11 mouse cellular contexts compared by ENCODE assay signal in the genomic region with DNA sequence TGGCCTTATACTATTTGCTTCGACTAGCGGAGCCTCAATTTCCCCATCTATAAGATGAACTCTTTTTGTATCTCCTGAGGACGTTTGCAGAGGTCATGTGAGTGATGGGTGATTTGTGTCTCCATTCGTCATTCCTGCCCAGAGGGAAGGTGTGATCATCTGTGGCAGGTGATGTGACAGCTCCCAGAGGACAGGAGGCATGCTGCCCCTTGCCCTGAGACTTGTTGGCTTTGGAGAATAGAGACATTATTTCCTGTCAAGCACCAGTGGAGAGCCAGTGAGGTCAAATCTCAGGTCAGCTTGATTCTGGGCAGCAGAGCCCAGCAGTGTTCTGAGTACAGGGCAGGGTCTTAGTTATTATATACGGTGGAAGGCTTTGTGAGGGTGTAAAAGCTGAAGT. TPM values are rescaled to one million over a fixed set of nuclear protein-coding genes. Genes with fewer than 3 reads are reported as not detected.
A peak's percentile ranks its signal among the peaks of the same experiment; 100 is the strongest.
DNase-seq lines count a peak whose midpoint lies in the region; ATAC-seq lines count a peak whose summit lies in the region.
"Had no signal": no experiment of that assay in that cellular context is flagged by ENCODE, and none has a peak within 500 bp of the region (broad histone marks: within the 10 kb centered on the region; RNA-seq: fewer than 3 reads in every experiment).

No protein-coding gene starts in this region.

- ATAC-seq in kidney, embryonic 16.5 days (ENCODE audit: low FRiP score, low TSS enrichment), result no peak
- ATAC-seq in intestine, embryonic 15.5 days, result no peak

- peak overlapping the region; percentile 75; the same call in 1 of the 2 replicates for H3K4me3 ChIP-seq in kidney, embryonic 16.5 days (ENCODE audit: low read length)
- peak overlapping the region; percentile 64 for H3K4me3 ChIP-seq in intestine, embryonic 15.5 days (replicated peaks)

- WGBS in kidney, embryonic 16.5 days, result 33% methylated on average over 5 of the region's 5 CpGs
- WGBS in intestine, embryonic 15.5 days, result 46% methylated on average over 5 of the region's 5 CpGs

- no peak overlapping the region for H3K27ac ChIP-seq in kidney, embryonic 16.5 days (ENCODE audit: low read length)
- H3K27ac ChIP-seq in intestine, embryonic 15.5 days, result no peak overlapping the region
- H3K27ac ChIP-seq: hindbrain, embryonic 14.5 days had no signal

- no peaks in the 10 kb centered on the region for H3K36me3 ChIP-seq in kidney, embryonic 16.5 days (ENCODE audit: insufficient read depth, low read length)
- no peaks in the 10 kb centered on the region for H3K36me3 ChIP-seq in intestine, embryonic 15.5 days

- H3K4me2 ChIP-seq in kidney, embryonic 16.5 days (replicated peaks; ENCODE audit: low read depth, low read length), result peak overlapping the region; percentile 100
- peak overlapping the region; percentile 97 for H3K4me2 ChIP-seq in intestine, embryonic 15.5 days (replicated peaks)

- H3K4me1 ChIP-seq in kidney, embryonic 16.5 days (ENCODE audit: insufficient read depth, low read length), result peaks cover 17% of the 10 kb centered on the region
- peaks cover 17% of the 10 kb centered on the region; the same call in 1 of the 2 replicates for H3K4me1 ChIP-seq in intestine, embryonic 15.5 days (replicated peaks)

- no peak overlapping the region for H3K9ac ChIP-seq in kidney, embryonic 16.5 days (replicated peaks; ENCODE audit: low read length)
- no peak overlapping the region for H3K9ac ChIP-seq in intestine, embryonic 15.5 days

- peak; percentile 21 for DNase-seq in embryo, embryonic 10.5 days (ENCODE audit: low spot score)
- no peak for DNase-seq in embryo, embryonic 9.5 days (ENCODE audit: extremely low spot score)
- no peak for DNase-seq in kidney, postnatal 4 days
- DNase-seq in neural tube, embryonic 10.5 days (ENCODE audit: extremely low spot score, low spot score), result peak; percentile 28
- DNase-seq in layer of hippocampus, postnatal 36 days, result no peak
- no peak for DNase-seq in cerebellum, adult 8-10 months
- DNase-seq: gastrocnemius, postnatal 25 days; spleen, adult 18-20 months had no signal

- H3K9me3 ChIP-seq in kidney, embryonic 16.5 days (ENCODE audit: low read length), result 0 out of 2 replicates have a peak, but pooled peaks cover 3% of the 10 kb centered on the region
- no peaks in the 10 kb centered on the region for H3K9me3 ChIP-seq in intestine, embryonic 15.5 days

- no peaks in the 10 kb centered on the region for H3K27me3 ChIP-seq in kidney, embryonic 16.5 days (ENCODE audit: insufficient read depth, low read length)
- H3K27me3 ChIP-seq in intestine, embryonic 15.5 days (replicated peaks), result peaks cover 10% of the 10 kb centered on the region

RNA-seq across cellular contexts. Expression of a gene that starts 1.5 kb away (rescaled TPM):
- polyA plus RNA-seq in kidney, embryonic 16.5 days (2015; fragmentation: Nextera tagmentation; extraction: Ambion mirVana), result 13.5 and 14.6 TPM in 2 replicates
- 7.2 and 10.5 TPM in 2 replicates for polyA plus RNA-seq in intestine, embryonic 15.5 days (2015; fragmentation: Nextera tagmentation; extraction: Ambion mirVana)
- 1 to 10 TPM in 1 of 2 experiments, under 1 TPM in 1; 0.51 to 2.3 TPM for total RNA-seq in layer of hippocampus, postnatal 36 days (2021)

RNA-seq across cellular contexts. Expression of a gene that starts 36.3 kb away (rescaled TPM):
- polyA plus RNA-seq in kidney, embryonic 16.5 days (2015; fragmentation: Nextera tagmentation; extraction: Ambion mirVana), result 21.9 and 25.5 TPM in 2 replicates
- polyA plus RNA-seq in intestine, embryonic 15.5 days (2015; fragmentation: Nextera tagmentation; extraction: Ambion mirVana), result 17.0 and 18.8 TPM in 2 replicates
- under 1 TPM; 0.61 to 0.82 TPM for total RNA-seq in layer of hippocampus, postnatal 36 days (2021)

RNA-seq across cellular contexts. Expression of a gene that starts 36.4 kb away (rescaled TPM):
- 13.1 and 14.4 TPM in 2 replicates for polyA plus RNA-seq in kidney, embryonic 16.5 days (2015; fragmentation: Nextera tagmentation; extraction: Ambion mirVana)
- polyA plus RNA-seq in intestine, embryonic 15.5 days (2015; fragmentation: Nextera tagmentation; extraction: Ambion mirVana), result 11.9 and 12.6 TPM in 2 replicates
- total RNA-seq in layer of hippocampus, postnatal 36 days (2021), result 10 to 100 TPM; 40.4 to 42.4 TPM

Comparison
In these comparisons a context has a peak if more than half of its experiments do, and no peak if none do; other contexts are left out.
1. DNase-seq: peak in embryo, embryonic 10.5 days (single experiment) and neural tube, embryonic 10.5 days (single experiment); none in embryo, embryonic 9.5 days (single experiment), kidney, postnatal 4 days (0 of 2), layer of hippocampus, postnatal 36 days (0 of 2) and cerebellum, adult 8-10 months (single experiment).